Mouse (Mus musculus): Measurements from ENCODE around the gene Aox4. TPM values are rescaled to one million over a fixed set of nuclear protein-coding genes. Genes with fewer than 3 reads are reported as not detected.

Gene Aox4
- total RNA-seq, 2 experiments from 2014 or later: 0.53 TPM; not detected in 1

DNA sequence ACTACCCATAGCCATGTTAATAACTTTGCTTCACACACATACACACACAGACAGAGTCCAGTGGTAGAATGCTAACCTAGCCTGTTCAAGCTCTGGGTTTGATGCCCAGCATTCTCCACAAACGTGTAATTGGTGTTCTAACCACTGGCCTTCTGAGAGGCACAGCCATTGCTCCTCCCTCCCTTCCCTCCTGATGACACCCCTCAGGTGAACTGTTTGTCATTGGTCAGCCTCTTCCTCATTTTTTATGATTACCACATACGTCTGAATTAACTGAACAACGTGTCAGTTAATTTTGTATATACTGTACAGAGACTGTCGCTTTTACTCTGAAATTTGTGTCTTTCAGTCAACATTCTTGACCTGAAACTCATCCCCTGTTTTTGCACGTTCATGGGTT, 84.5 kb downstream of the Aox4 start:
- ATAC-seq (replicated peaks; ENCODE audit: low FRiP score, poor library complexity, severe bottlenecking): no peak

DNA sequence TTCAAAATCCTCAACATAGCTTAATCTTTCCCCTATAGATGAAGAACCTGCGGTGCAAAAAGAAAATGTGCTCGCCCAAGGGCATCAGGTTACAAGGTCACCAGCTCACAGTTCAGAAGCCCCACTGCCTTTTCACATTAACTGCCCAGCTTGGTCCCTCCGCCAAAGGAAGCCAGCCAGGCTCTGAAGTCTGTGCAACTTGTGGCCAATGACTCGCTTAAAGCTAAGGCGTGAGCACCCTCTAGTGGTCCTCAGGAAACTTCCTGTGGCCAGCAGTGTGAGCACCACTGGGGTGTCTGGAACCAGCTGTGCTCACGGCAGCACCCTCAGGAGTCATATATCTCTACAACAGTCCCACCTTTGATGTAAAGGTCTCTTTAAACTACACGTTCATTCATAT, 86.1 kb downstream of the Aox4 start:
- no peak for ATAC-seq (replicated peaks; ENCODE audit: low FRiP score, poor library complexity, severe bottlenecking)

- no peak for ATAC-seq (replicated peaks; ENCODE audit: low FRiP score, poor library complexity, severe bottlenecking)
These were observed 86.6 kb downstream of the Aox4 start for GRCm38 (mm10) chr1:58296821-58297220.

DNA sequence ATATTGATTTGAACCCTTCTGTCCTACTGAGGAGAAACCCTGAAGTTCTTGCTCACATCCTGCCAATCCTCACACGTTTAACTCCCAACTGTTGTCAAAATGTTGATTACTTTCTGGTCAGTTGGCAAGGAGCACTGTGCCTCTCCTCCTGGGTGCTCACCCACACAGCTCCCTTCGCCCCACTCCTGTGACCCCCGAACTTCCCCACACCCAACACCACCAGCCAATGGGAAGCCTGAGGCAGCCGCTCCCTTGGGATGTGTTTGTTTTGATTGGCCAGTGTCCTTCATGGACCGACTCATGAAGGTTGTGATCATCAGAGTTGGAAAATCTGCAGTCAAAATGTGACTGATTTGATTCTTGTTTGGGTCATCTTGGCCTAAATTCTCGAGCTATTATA, 88.2 kb downstream of the Aox4 start:
- no peak for ATAC-seq (replicated peaks; ENCODE audit: low FRiP score, poor library complexity, severe bottlenecking)

DNA sequence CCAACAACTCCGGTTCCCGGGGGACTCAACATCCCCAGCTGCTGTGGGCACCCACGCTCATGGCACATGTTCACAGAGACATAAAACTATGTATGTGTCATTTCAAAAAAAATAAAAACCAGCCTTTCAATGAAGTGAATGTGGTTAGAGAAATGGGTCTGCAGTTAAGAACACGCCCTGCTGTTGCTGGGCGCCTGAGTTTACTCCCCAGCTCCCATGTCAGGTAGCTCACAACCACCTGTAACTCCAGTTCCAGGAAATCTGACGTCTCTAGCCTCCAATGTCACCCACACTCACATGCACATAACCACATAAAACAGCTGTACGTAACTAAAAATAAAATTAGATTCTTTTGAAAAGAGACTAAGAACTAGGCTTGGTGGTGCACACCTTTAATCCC, 90.9 kb downstream of the Aox4 start:
- no peak for ATAC-seq (replicated peaks; ENCODE audit: low FRiP score, poor library complexity, severe bottlenecking)

DNA sequence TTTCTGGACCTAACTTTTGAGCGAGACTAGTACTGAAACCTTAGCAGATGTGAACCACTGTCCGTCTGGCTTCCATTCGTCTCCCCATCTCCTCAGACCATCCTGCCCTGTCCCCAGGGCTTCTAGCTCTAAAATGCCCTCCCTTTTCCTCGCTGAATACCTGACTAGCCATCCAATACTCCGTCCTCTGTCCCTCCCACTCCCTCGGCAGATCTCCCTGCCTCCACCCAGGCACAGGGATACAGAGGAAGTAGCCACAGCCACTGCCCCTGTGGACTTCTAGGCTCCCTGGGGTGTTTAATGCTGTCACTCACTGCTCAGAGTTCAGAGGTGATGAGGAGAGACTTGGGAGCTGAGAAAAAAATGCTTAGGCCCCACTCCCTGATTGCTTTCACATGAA, 91.8 kb downstream of the Aox4 start:
- ATAC-seq (replicated peaks; ENCODE audit: low FRiP score, poor library complexity, severe bottlenecking): no peak

- ATAC-seq (replicated peaks; ENCODE audit: low FRiP score, poor library complexity, severe bottlenecking): no peak
These were observed 92.8 kb downstream of the Aox4 start for GRCm38 (mm10) chr1:58303009-58303408.

- no peak for ATAC-seq (replicated peaks; ENCODE audit: low FRiP score, poor library complexity, severe bottlenecking)
These were observed 93.5 kb downstream of the Aox4 start for GRCm38 (mm10) chr1:58303726-58304125.

GRCm38 (mm10) chr1:58304296-58304695, 94.1 kb downstream of the Aox4 start:
- ATAC-seq (replicated peaks; ENCODE audit: low FRiP score, poor library complexity, severe bottlenecking): no peak

GRCm38 (mm10) chr1:58307181-58307580, 97.0 kb downstream of the Aox4 start:
- ATAC-seq (replicated peaks; ENCODE audit: low FRiP score, poor library complexity, severe bottlenecking): no peak

DNA sequence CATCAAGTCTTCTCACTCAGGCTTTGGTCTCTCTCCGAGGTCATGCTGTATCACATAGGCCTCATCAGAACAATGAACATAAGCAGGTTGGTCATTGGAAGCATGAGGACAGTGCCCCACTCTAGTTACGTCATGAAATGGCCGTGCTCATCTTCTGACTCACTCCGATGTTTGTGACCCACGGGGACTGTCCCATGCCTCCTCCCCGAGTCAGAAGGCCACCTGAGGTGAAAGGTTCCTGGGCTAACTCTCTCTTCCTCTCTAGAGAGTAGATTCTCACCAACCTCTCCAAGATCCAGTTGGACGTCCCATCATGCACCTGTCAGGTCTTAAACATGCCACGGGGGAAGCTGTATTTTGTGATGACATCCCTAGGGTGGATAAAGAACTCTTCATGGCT, 98.4 kb downstream of the Aox4 start:
- no peak for ATAC-seq (replicated peaks; ENCODE audit: low FRiP score, poor library complexity, severe bottlenecking)

- ATAC-seq (replicated peaks; ENCODE audit: low FRiP score, poor library complexity, severe bottlenecking): no peak
These were observed 99.7 kb downstream of the Aox4 start for GRCm38 (mm10) chr1:58309853-58310252.

- no peak for ATAC-seq (replicated peaks; ENCODE audit: low FRiP score, poor library complexity, severe bottlenecking)
These were observed 101.1 kb downstream of the Aox4 start for GRCm38 (mm10) chr1:58311221-58311864.

GRCm38 (mm10) chr1:58313173-58313572, 103.0 kb downstream of the Aox4 start:
- no peak for ATAC-seq (replicated peaks; ENCODE audit: low FRiP score, poor library complexity, severe bottlenecking)

DNA sequence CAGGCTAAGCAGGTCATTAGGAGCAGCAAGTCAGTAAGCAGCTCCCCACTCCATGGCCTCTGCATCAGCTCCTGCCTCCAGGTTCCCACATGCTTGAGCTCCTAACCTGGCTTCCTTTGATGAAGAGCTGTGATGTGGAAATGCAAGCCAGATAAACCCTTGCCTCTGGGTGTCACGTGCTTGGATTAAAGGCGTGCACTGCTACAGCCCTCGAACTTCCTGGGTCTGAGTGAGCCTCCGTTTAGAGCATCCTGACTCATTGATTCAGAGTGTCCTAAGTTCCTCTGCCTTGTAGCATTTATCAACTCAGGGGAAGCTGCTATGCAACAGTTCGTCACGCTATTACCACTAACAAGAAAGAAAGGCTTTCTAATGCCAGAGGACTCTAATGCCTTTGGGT, 105.3 kb downstream of the Aox4 start:
- ATAC-seq (replicated peaks; ENCODE audit: low FRiP score, poor library complexity, severe bottlenecking): no peak

Other genes with a start within 250 kb of the Aox4 start
- 72.1 and 89.7 TPM in 2 replicates for gene Sgo2a, start 214.4 kb upstream of the Aox4 start, total RNA-seq (2015; ENCODE audit: low replicate concordance)
- gene Sgo2a, start 214.4 kb upstream of the Aox4 start, total RNA-seq (2017; ENCODE audit: low replicate concordance): 94.0 and 109 TPM in 2 replicates
- gene Kctd18, start 191.4 kb upstream of the Aox4 start, total RNA-seq (2015; ENCODE audit: low replicate concordance): 7.6 TPM in 1 of 2 replicates, not detected in the other
- gene Kctd18, start 191.4 kb upstream of the Aox4 start, total RNA-seq (2017; ENCODE audit: low replicate concordance): 1.4 and 11.9 TPM in 2 replicates
- 0.42 TPM in 1 of 2 replicates, not detected in the other for gene Aox1, start 180.5 kb upstream of the Aox4 start, total RNA-seq (2015; ENCODE audit: low replicate concordance)
- gene Aox1, start 180.5 kb upstream of the Aox4 start, total RNA-seq (2017; ENCODE audit: low replicate concordance): 0.39 and 0.76 TPM in 2 replicates
- gene Aox3, start 97.3 kb upstream of the Aox4 start, total RNA-seq (2015; ENCODE audit: low replicate concordance): not detected in 2 replicates
- not detected in 2 replicates for gene Aox3, start 97.3 kb upstream of the Aox4 start, total RNA-seq (2017; ENCODE audit: low replicate concordance)
- not detected in 2 replicates for gene Aox2, start 67.9 kb downstream of the Aox4 start, total RNA-seq (2015; ENCODE audit: low replicate concordance)
- gene Aox2, start 67.9 kb downstream of the Aox4 start, total RNA-seq (2017; ENCODE audit: low replicate concordance): not detected in 2 replicates
- 49.4 and 63.3 TPM in 2 replicates for gene Bzw1, start 182.5 kb downstream of the Aox4 start, total RNA-seq (2015; ENCODE audit: low replicate concordance)
- 26.5 and 36.8 TPM in 2 replicates for gene Bzw1, start 182.5 kb downstream of the Aox4 start, total RNA-seq (2017; ENCODE audit: low replicate concordance)
- gene Clk1, start 213.7 kb downstream of the Aox4 start, total RNA-seq (2015; ENCODE audit: low replicate concordance): 547 and 759 TPM in 2 replicates
- 386 and 437 TPM in 2 replicates for gene Clk1, start 213.7 kb downstream of the Aox4 start, total RNA-seq (2017; ENCODE audit: low replicate concordance)
- 1.7 and 4.0 TPM in 2 replicates for gene Nif3l1, start 234.8 kb downstream of the Aox4 start, total RNA-seq (2015; ENCODE audit: low replicate concordance)
- gene Nif3l1, start 234.8 kb downstream of the Aox4 start, total RNA-seq (2017; ENCODE audit: low replicate concordance): 4.9 and 9.8 TPM in 2 replicates
- 2.9 and 34.2 TPM in 2 replicates for gene Ppil3, start 235.1 kb downstream of the Aox4 start, total RNA-seq (2015; ENCODE audit: low replicate concordance)
- 4.9 and 20.8 TPM in 2 replicates for gene Ppil3, start 235.1 kb downstream of the Aox4 start, total RNA-seq (2017; ENCODE audit: low replicate concordance)